Mouse (Mus musculus): ENCODE data around the gene Mib2. TPM values are rescaled to one million over a fixed set of nuclear protein-coding genes. Genes with fewer than 3 reads are reported as not detected.
"Not testable (repeated sequence)": the region's sequence is repeated elsewhere in the genome, so short reads cannot be mapped to it uniquely, and the experiment has no call there.

Gene Mib2
- polyA plus RNA-seq, 1 experiment from 2014 or later = 61.0 TPM

GRCm38 (mm10) chr4:155658961-155659360 is 10.0 kb downstream of the Mib2 start:
- ATAC-seq (replicated peaks) = no peak
- Histone ChIP-seq H3K27me3 (replicated peaks) (peaks cover 28% of the 10 kb centered on the region), H3K27ac (no peak overlapping the region), H3K9ac (no peak overlapping the region), H3K36me3 (replicated peaks) (peaks cover 29% of the 10 kb centered on the region; the same call in 1 of the 2 replicates), H3K4me3 (no peak overlapping the region), H3K4me1 (peaks cover 13% of the 10 kb centered on the region), H3K9me3 (no peaks in the 10 kb centered on the region), H3K4me2 (no peak overlapping the region)
- whole genome bisulfite sequencing = 89% methylated on average over 10 of the region's 10 CpGs

DNA sequence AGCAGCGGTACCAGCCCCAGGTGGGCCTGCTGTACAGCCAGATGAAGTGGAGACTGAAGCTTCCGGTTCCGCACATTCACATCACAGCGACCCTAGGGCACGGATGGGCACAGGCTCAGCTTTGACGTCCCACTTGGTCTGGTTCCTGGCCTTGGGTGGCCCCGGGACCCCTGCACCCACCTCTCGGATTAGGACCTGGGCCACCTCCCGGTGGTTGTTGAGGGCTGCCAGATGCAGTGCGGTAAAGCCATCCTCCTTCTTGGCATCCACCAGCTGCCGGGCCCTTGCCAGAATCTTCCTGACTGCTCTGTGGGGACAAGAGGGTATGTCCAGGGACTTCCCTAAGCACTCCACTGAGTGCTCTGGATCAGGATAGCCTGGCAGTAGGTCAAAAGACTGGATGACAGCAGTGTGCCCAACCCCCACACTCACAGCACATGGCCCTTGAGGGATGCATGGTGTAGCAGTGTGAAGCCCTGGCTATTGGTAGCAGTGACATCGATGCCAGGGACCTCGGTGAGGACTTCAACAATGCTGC is 12.7 kb downstream of the Mib2 start:
- no peak for ATAC-seq (replicated peaks)
- Histone ChIP-seq H3K27me3 (replicated peaks) (peaks cover 55% of the 10 kb centered on the region), H3K4me1 (peaks cover 28% of the 10 kb centered on the region), H3K4me2 (no peak overlapping the region), H3K9ac (no peak overlapping the region), H3K4me3 (no peak overlapping the region), H3K36me3 (replicated peaks) (peaks cover 22% of the 10 kb centered on the region; the same call in 1 of the 2 replicates), H3K27ac (no peak overlapping the region), H3K9me3 (no peaks in the 10 kb centered on the region)
- WGBS = 89% methylated on average over 13 of the region's 13 CpGs

DNA sequence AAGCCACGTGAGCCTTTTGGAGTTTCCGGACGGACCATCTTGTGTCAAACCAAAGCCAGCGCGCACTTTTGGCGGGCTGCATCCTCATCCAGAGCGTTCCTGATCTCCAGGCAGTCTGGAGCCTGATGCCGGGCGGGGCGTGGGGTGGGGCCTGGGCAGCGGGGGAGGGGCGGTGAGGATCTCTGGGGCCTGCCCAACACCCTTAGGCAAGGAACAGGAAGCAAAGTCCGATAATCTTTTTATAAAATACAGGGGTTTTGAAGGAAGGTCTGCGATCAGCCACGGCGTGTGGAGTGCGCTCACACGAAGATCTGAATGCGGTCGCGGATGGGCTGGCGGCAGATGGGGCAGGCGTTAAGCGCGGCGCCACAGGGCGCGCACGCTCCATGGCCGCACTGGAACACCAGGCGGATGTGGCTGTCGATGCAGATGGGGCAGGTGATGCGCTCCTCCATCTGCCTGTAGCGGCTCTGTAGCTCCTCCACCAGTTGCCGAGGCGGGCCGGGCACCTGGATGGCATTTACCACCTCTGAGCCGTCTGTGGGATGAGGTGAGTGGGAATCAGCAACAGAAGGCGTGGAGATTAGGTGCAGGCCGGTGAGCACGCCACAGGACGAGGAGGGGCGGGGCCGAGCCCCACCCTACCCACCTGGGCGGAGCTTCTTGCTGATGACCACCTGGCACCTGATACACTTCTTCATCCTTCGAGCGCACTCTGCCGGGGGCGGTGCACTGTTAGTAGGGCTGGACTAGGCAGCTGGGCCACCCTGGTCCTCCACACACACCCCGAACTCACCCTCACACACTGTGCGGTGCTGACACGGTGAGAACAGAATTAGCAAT is 14.3 kb downstream of the Mib2 start:
- H3K4me2 ChIP-seq = peak overlapping the region; percentile 73
- ATAC-seq (replicated peaks) = peak; percentile 48; the same call in 1 of the 2 replicates
- peaks cover 37% of the 10 kb centered on the region for H3K36me3 ChIP-seq (replicated peaks)
- H3K4me3 ChIP-seq = peak overlapping the region; percentile 21
- no peak overlapping the region for H3K9ac ChIP-seq
- peaks cover 28% of the 10 kb centered on the region for H3K4me1 ChIP-seq
- H3K27ac ChIP-seq = no peak overlapping the region
- 3% methylated on average over 52 of the region's 52 CpGs for WGBS
- H3K9me3 ChIP-seq = no peaks in the 10 kb centered on the region
- H3K27me3 ChIP-seq (replicated peaks) = peaks cover 61% of the 10 kb centered on the region

GRCm38 (mm10) chr4:155654183-155654455 is 14.9 kb downstream of the Mib2 start:
- peaks cover 61% of the 10 kb centered on the region for H3K27me3 ChIP-seq (replicated peaks)
- H3K27ac ChIP-seq = no peak overlapping the region
- ATAC-seq (replicated peaks) = no peak
- H3K9me3 ChIP-seq = no peaks in the 10 kb centered on the region
- 4% methylated on average over 6 of the region's 6 CpGs for WGBS
- H3K9ac ChIP-seq = no peak overlapping the region
- 0 out of 2 replicates have a peak overlapping the region, but pooled peaks have one; percentile 38 for H3K4me3 ChIP-seq
- peaks cover 38% of the 10 kb centered on the region for H3K36me3 ChIP-seq (replicated peaks)
- peaks cover 28% of the 10 kb centered on the region for H3K4me1 ChIP-seq
- peak overlapping the region; percentile 73 for H3K4me2 ChIP-seq

DNA sequence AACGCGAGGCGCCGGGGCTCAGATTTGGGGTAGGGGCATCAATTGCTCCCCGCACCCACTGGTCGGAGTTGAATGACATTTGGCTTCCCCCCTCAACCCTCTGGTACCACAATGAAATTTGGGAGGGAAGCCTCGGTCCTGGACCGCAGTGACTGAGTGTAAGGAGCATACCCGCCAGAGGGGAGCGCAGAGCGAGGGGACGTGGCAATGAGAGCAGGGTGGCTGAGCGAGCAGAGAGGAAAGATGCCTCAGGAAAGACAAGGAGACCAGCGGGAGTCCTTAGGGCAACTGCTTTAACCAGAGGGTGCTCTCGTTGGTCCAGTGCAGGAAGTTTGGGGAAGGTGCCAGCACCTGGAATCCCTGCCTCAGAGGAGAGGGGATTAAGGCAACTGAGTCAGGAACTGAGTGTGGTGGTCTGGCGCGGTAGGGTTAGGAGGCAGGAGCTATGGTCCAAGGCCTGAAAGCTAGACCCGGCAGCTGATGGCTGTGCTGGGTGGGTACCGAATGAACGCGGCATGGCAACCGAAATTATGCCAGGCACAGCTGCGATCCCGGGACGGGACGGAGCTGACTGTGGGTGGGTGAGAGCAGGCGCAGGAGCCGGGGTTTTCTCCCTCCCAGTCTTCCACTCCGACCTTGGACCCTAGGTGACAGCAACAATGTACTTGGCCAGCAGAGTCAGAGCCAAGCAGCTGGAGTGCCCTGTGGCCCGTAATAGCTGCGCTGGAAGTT is 15.4 kb downstream of the Mib2 start:
- Histone ChIP-seq H3K4me2 (peak overlapping the region; percentile 73), H3K4me1 (peaks cover 28% of the 10 kb centered on the region), H3K9ac (peak overlapping the region; percentile 43; the same call in 1 of the 2 replicates), H3K27ac (no peak overlapping the region), H3K4me3 (peak overlapping the region; percentile 38), H3K27me3 (replicated peaks) (peaks cover 61% of the 10 kb centered on the region), H3K36me3 (replicated peaks) (peaks cover 40% of the 10 kb centered on the region), H3K9me3 (no peaks in the 10 kb centered on the region)
- WGBS = 2% methylated on average over 31 of the region's 31 CpGs
- ATAC-seq (replicated peaks) = peak; percentile 30; the same call in 1 of the 2 replicates

GRCm38 (mm10) chr4:155653086-155653450 is 15.9 kb downstream of the Mib2 start, which contains the start of gene Mmp23:
Mmp23 (minus strand) TSS chr4:155653384.
- Histone ChIP-seq H3K27ac (no peak within 1 kb of the TSS), H3K27me3 (replicated peaks) (peaks cover 61% of the 10 kb centered on the region), H3K9me3 (no peaks in the 10 kb centered on the region), H3K4me1 (peaks cover 28% of the 10 kb centered on the region), H3K4me2 (peak within 1 kb of the TSS; percentile 73), H3K36me3 (replicated peaks) (peaks cover 39% of the 10 kb centered on the region), H3K4me3 (peak within 1 kb of the TSS; percentile 38), H3K9ac (peak within 1 kb of the TSS; percentile 43; the same call in 1 of the 2 replicates)
- ATAC-seq (replicated peaks) = peak; percentile 16; the same call in 1 of the 2 replicates
- WGBS = under 1% methylated on average over 33 of the region's 33 CpGs

DNA sequence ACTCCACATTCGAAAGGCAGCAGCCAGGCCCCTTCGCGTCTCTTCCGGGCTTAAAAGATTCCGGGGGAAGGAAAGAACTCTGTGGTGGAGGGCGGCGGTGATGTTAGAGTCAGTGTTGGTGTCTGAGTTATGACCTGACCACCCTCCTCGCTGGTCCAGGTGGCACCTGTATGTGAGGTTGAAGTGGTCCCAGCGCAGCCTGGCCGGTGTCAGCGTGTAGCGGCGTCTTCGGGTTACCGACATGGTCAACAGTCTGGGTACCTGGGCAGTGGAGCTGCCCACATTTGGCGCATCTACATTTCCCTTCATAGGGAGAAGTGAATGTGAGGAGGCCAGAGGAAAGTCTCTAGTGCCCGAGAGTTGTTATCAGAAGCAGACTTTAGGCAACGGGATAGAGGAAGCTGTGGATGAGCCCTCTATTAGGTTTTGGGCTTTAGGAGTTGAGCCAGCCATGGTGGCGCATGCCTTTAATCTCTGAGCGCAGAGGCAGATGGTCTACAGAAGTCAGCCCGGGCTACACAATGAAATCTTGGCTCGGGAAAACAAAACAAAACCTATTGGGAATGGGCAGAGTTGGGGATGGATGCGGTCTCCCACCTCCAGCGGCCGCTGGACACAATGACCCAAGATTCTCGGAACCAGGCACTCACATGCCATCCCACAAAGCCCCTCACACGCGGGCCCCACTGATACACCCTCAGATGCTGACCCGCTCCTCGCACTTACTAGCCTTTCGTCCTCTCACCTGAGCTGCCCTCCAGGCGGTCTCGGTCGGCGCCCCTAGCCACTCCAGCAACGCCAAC is 16.5 kb downstream of the Mib2 start:
- H3K4me3 ChIP-seq = peak overlapping the region; percentile 38
- WGBS = 19% methylated on average over 36 of the region's 36 CpGs
- peak overlapping the region; percentile 43; the same call in 1 of the 2 replicates for H3K9ac ChIP-seq
- peak overlapping the region; percentile 73 for H3K4me2 ChIP-seq
- ATAC-seq (replicated peaks) = no peak; the same call in 1 of the 2 replicates
- peaks cover 44% of the 10 kb centered on the region for H3K36me3 ChIP-seq (replicated peaks)
- H3K27ac ChIP-seq = no peak overlapping the region
- H3K9me3 ChIP-seq = no peaks in the 10 kb centered on the region
- peaks cover 28% of the 10 kb centered on the region for H3K4me1 ChIP-seq
- peaks cover 61% of the 10 kb centered on the region for H3K27me3 ChIP-seq (replicated peaks)

DNA sequence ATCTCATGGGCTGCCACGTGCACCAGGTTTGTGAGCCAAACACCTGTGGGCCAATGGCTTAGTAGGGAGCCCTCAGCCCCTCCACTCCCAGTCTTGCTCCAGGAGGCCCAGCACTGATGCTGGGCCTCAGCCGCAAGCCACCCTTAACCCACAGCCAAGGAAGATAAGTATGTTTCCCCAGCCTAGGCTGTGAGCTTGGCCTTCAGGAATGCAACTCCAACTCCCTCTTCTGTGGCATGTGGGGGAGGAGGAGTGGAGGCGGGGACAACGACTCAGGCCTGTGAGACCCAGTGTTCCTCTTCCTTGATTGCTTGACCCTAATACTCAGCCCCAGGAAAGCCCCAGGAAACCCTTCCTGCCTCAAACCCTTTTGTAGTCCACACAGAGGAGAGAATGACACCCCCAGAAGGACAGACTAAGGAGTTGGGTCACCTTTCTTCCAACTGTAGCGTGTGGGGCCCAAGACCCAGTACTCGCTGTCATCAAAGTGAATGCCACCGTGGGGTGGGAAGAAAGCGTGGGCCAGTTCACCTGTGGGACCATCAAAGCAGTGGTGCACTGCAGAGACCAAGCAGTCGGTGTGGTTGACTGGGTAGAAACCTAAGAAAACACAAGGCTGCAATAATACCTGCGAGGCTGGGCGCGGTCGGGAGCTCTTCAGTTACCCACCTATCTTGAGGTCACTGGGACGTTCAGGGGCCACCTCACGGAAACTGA is 17.3 kb downstream of the Mib2 start:
- H3K4me2 ChIP-seq = no peak overlapping the region
- 67% methylated on average over 15 of the region's 15 CpGs for WGBS
- H3K9me3 ChIP-seq = no peaks in the 10 kb centered on the region
- H3K36me3 ChIP-seq (replicated peaks) = peaks cover 48% of the 10 kb centered on the region
- H3K27ac ChIP-seq = no peak overlapping the region
- ATAC-seq (replicated peaks) = no peak
- H3K9ac ChIP-seq = no peak overlapping the region
- H3K4me3 ChIP-seq = no peak overlapping the region
- H3K27me3 ChIP-seq (replicated peaks) = peaks cover 60% of the 10 kb centered on the region
- H3K4me1 ChIP-seq = peaks cover 28% of the 10 kb centered on the region

DNA sequence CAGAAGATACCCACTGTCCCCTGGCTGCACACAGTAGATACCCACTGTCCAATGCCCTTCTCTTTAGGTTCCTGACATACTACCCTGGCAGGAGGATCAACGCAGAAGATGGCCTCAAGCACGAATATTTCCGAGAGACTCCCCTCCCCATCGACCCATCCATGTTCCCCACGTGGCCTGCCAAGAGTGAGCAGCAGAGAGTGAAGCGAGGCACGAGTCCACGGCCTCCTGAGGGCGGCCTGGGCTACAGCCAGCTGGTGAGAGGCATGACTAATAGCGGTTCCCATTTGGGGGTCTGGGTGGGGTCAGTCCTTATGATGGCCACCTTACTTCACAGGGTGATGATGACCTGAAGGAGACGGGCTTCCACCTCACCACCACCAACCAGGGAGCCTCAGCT is 19.6 kb downstream of the Mib2 start:
- 94% methylated on average over 11 of the region's 11 CpGs for WGBS
- Histone ChIP-seq H3K4me1 (peaks cover 19% of the 10 kb centered on the region), H3K27ac (no peak overlapping the region), H3K4me2 (no peak overlapping the region), H3K9me3 (no peaks in the 10 kb centered on the region), H3K4me3 (no peak overlapping the region), H3K36me3 (replicated peaks) (peaks cover 41% of the 10 kb centered on the region), H3K27me3 (replicated peaks) (peaks cover 36% of the 10 kb centered on the region), H3K9ac (no peak overlapping the region)
- ATAC-seq (replicated peaks) = no peak

GRCm38 (mm10) chr4:155645721-155646120 is 23.3 kb downstream of the Mib2 start:
- 94% methylated on average over 5 of the region's 5 CpGs for WGBS
- Histone ChIP-seq H3K4me2 (no peak overlapping the region), H3K27me3 (replicated peaks) (no peaks in the 10 kb centered on the region), H3K9ac (no peak overlapping the region), H3K4me1 (no peaks in the 10 kb centered on the region), H3K36me3 (replicated peaks) (peaks cover 68% of the 10 kb centered on the region), H3K4me3 (no peak overlapping the region), H3K9me3 (no peaks in the 10 kb centered on the region), H3K27ac (no peak overlapping the region)
- ATAC-seq (replicated peaks) = no peak

DNA sequence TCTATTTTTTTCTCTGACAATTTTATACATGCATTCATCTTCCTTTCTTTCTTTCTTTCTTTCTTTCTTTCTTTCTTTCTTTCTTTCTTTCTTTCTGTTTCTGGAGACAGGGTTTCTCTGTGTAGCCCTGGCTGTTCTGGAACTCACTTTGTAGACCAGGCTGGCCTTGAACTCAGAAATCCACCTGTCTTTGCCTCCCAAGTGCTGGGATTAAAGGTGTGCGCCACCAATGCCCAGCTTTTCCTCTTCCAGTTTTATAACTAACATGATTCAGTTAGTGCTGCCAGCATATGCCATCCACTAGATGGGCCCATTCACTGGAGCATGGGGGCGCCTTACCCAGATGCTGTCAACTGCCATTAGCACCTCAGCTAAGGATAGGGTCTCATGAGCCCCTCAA is 23.7 kb downstream of the Mib2 start, which contains the start of gene Gm10563:
TSS of gene Gm10563 (minus strand) at position 101 of the 400 bp plus-strand sequence.
- 89% methylated on average over 2 of the region's 2 CpGs for WGBS
- H3K36me3 ChIP-seq (replicated peaks) = peaks cover 68% of the 10 kb centered on the region
- H3K27me3 ChIP-seq (replicated peaks) = not testable (repeated sequence)

More for the DNA sequence above, 23.7 kb downstream of the Mib2 start, which contains the start of gene Gm10563:
- not testable (repeated sequence) for H3K9me3 ChIP-seq; H3K4me2 ChIP-seq; ATAC-seq (replicated peaks); H3K9ac ChIP-seq; H3K27ac ChIP-seq; H3K4me3 ChIP-seq; H3K4me1 ChIP-seq
